Mouse (Mus musculus) limb, embryonic 14.5 days (tissue): ENCODE measurements around the gene Ift81. TPM values are rescaled to one million over a fixed set of nuclear protein-coding genes. Genes with fewer than 3 reads are reported as not detected.
A peak's percentile ranks its signal among the peaks of the same experiment; 100 is the strongest.
"Not testable (repeated sequence)": the region's sequence is repeated elsewhere in the genome, so short reads cannot be mapped to it uniquely, and the experiment has no call there.

Source experiments
- ATAC-seq: fragments of 200-750 bp; cut with Nextera tagmentation; 2 replicates; pipeline ENCODE4 v1.8.0; 2017; ENCODE audit warnings: low read depth, moderate number of reproducible peaks, moderate TSS enrichment; ENCODE audit not compliant: low FRiP score
- DNase-seq: peaks from one replicate; pipeline ENCODE4 v3.0.0-alpha.2; 2015; ENCODE audit warnings: low spot score
- H3K27ac ChIP-seq: fragments of 300-500 bp; sonication (generic); replicated peaks from 2 replicates; pipeline ENCODE4 v1.5.1; 2014; ENCODE audit warnings: low read depth, mild to moderate bottlenecking, low read length, moderate library complexity, mixed read lengths
- H3K27me3 ChIP-seq: fragments of 300-500 bp; sonication (generic); 2 replicates; pipeline ENCODE4 v1.6.1; 2014; ENCODE audit warnings: low read length, mixed read lengths; ENCODE audit not compliant: control insufficient read depth, insufficient read depth
- H3K36me3 ChIP-seq: fragments of 300-500 bp; sonication (generic); 2 replicates; pipeline ENCODE4 v1.6.1; 2014; ENCODE audit warnings: mild to moderate bottlenecking, low read length, moderate library complexity, mixed read lengths; ENCODE audit not compliant: control insufficient read depth, insufficient read depth
- H3K4me1 ChIP-seq: fragments of 300-500 bp; sonication (generic); 2 replicates; pipeline ENCODE4 v1.6.1; 2014; ENCODE audit warnings: antibody characterized with exemption, low read length, mixed read lengths; ENCODE audit not compliant: control insufficient read depth, insufficient read depth
- H3K4me2 ChIP-seq: fragments of 300-500 bp; sonication (generic); replicated peaks from 2 replicates; pipeline ENCODE4 v1.6.1; 2014; ENCODE audit warnings: low read depth, mild to moderate bottlenecking, low read length, moderate library complexity; ENCODE audit not compliant: severe bottlenecking
- H3K4me3 ChIP-seq: fragments of 300-500 bp; sonication (generic); replicated peaks from 2 replicates; pipeline ENCODE4 v1.5.1; 2014; ENCODE audit warnings: low read length
- H3K9ac ChIP-seq: fragments of 300-500 bp; sonication (generic); 2 replicates; pipeline ENCODE4 v1.6.1; 2014; ENCODE audit warnings: mild to moderate bottlenecking, low read depth, low read length, moderate library complexity; ENCODE audit not compliant: severe bottlenecking
- H3K9me3 ChIP-seq: fragments of 300-500 bp; sonication (generic); 2 replicates; pipeline ENCODE4 v1.6.1; 2016; ENCODE audit warnings: low read length; ENCODE audit not compliant: control insufficient read depth
- POLR2A ChIP-seq: fragments of 200-500 bp; IDR thresholded peaks from 2 replicates; pipeline ENCODE4 v1.8.0; 2012; ENCODE audit warnings: inconsistent platforms, mild to moderate bottlenecking, moderate library complexity, borderline replicate concordance; ENCODE audit not compliant: insufficient read depth, insufficient read length; ENCODE audit errors: extremely low read depth
- WGBS: fragments of 180-500 bp; shearing (Covaris S2); extraction: QIAGEN DNeasy Blood & Tissue Kit; methylation state at CpG from one replicate; pipeline ENCODE4 v1.1.7; 2014; 5-methylcytosine and 5-hydroxymethylcytosine counted together
- polyA plus RNA-seq, 2 experiments: library from polyadenylated mRNA; depleted of rRNA in 1 of 2; stranded (reverse) in 1 of 2; unstranded in 1 of 2; fragments of >200 nt; fragmentation: Nextera tagmentation in 1 of 2; extraction: Ambion mirVana in 1 of 2; gene quantifications; 2 replicates each; pipeline versions ENCODE4 v1.2.1 to v1.2.3; 2012 to 2014

Gene Ift81
- polyA plus RNA-seq, 2 experiments, result 17.2 to 32.7 TPM

- no peaks in the 10 kb centered on the region for H3K27me3 ChIP-seq
- H3K9me3 ChIP-seq, result no peaks in the 10 kb centered on the region
- no peak overlapping the region; the same call in 1 of the 2 replicates for H3K9ac ChIP-seq
- no peak overlapping the region for H3K4me3 ChIP-seq
- no peak for DNase-seq
- no peak for ATAC-seq
- peaks cover 21% of the 10 kb centered on the region for H3K4me1 ChIP-seq
- H3K36me3 ChIP-seq, result no peaks in the 10 kb centered on the region
- peak overlapping the region; percentile 6; the same call in 1 of the 2 replicates for H3K4me2 ChIP-seq
- no peak for TF ChIP-seq POLR2A
- H3K27ac ChIP-seq, result peak overlapping the region; percentile 72
- 74% methylated on average over 10 of the region's 10 CpGs for WGBS
Measured at GRCm38 (mm10) chr5:122653112-122653445, 38.8 kb upstream of the Ift81 start.

DNA sequence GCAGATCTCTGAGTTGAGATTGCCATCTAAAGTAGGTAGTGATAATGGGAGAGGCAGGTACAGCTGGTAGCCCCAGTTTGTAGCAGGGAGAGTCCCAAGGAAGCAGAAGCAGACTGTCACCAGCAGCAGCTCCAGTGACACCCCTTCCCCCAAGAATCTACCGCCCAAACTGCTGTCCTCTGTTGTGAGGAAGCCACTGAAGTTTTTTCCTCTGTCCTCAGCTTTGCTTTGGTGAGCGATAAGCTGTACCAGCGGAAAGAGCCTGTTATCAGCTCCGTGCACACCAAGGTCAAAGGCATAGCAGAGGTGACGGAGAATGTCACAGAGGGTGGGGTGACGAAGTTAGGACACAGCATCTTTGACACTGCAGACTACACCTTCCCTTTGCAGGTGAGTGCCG lies 38.2 kb upstream of the Ift81 start:
- no peaks in the 10 kb centered on the region for H3K9me3 ChIP-seq
- H3K36me3 ChIP-seq, result no peaks in the 10 kb centered on the region
- H3K9ac ChIP-seq, result no peak overlapping the region
- no peak overlapping the region for H3K27ac ChIP-seq
- no peak overlapping the region for H3K4me3 ChIP-seq
- H3K4me1 ChIP-seq, result peaks cover 21% of the 10 kb centered on the region
- 82% methylated on average over 7 of the region's 7 CpGs for WGBS
- no peaks in the 10 kb centered on the region for H3K27me3 ChIP-seq
- TF ChIP-seq POLR2A, result no peak
- no peak overlapping the region for H3K4me2 ChIP-seq
- DNase-seq (no peak), ATAC-seq (no peak)

GRCm38 (mm10) chr5:122650100-122650499 lies 35.8 kb upstream of the Ift81 start:
- H3K27me3 ChIP-seq, result no peaks in the 10 kb centered on the region
- no peak overlapping the region for H3K27ac ChIP-seq
- no peaks in the 10 kb centered on the region for H3K9me3 ChIP-seq
- ATAC-seq, result no peak
- DNase-seq, result no peak
- TF ChIP-seq POLR2A, result no peak
- 72% methylated on average over 8 of the region's 8 CpGs for WGBS
- no peak overlapping the region for H3K4me3 ChIP-seq
- peaks cover 21% of the 10 kb centered on the region for H3K4me1 ChIP-seq
- no peak overlapping the region for H3K4me2 ChIP-seq
- no peaks in the 10 kb centered on the region for H3K36me3 ChIP-seq
- no peak overlapping the region for H3K9ac ChIP-seq

- no peak overlapping the region for H3K9ac ChIP-seq
- ATAC-seq (no peak), DNase-seq (no peak)
- no peak for TF ChIP-seq POLR2A
- H3K27ac ChIP-seq, result no peak overlapping the region
- H3K27me3 ChIP-seq, result no peaks in the 10 kb centered on the region
- H3K4me2 ChIP-seq, result no peak overlapping the region
- H3K4me1 ChIP-seq, result peaks cover 17% of the 10 kb centered on the region
- no peak overlapping the region for H3K4me3 ChIP-seq
- no peaks in the 10 kb centered on the region for H3K36me3 ChIP-seq
- H3K9me3 ChIP-seq, result no peaks in the 10 kb centered on the region
- WGBS, result 78% methylated on average over 8 of the region's 8 CpGs
Measured at GRCm38 (mm10) chr5:122649264-122649663, 34.9 kb upstream of the Ift81 start.

DNA sequence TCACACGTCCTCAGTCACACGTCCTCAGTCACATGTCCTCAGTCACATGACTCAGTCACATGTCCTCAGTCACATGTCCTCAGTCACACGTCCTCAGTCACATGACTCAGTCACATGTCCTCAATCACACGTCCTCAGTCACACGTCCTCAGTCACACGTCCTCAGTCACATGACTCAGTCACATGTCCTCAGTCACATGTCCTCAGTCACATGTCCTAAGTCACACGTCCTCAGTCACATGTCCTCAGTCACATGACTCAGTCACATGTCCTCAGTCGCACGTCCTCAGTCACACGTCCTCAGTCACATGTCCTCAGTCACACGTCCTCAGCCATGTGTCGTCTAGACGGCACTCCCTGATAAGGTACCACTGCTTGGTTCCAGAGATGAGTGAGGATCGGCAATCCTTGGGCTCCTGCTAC lies 33.6 kb upstream of the Ift81 start:
- 92% methylated on average over 14 of the region's 14 CpGs for WGBS
- H3K4me1 ChIP-seq, result not testable (repeated sequence)

More for the DNA sequence above, 33.6 kb upstream of the Ift81 start:
- H3K4me3 ChIP-seq, H3K9ac ChIP-seq, H3K36me3 ChIP-seq, H3K27me3 ChIP-seq, H3K27ac ChIP-seq, H3K4me2 ChIP-seq, H3K9me3 ChIP-seq, ATAC-seq, DNase-seq: not testable (repeated sequence)
